Mouse (Mus musculus): ENCODE data around the gene Gpc6. TPM values are rescaled to one million over a fixed set of nuclear protein-coding genes. Genes with fewer than 3 reads are reported as not detected.

Gpc6 gene
- polyA plus RNA-seq, 1 experiment from 2014 or later, result 36.7 TPM

GRCm38 (mm10) chr14:118005697-118006096, 1080.6 kb downstream of the Gpc6 start:
- no peaks in the 10 kb centered on the region for H3K36me3 ChIP-seq (ENCODE audit: control insufficient read depth, insufficient read depth, low read length)
- no peak overlapping the region for H3K4me2 ChIP-seq (ENCODE audit: low read depth, low read length, severe bottlenecking)
- DNase-seq (ENCODE audit: low spot score) (peak; percentile 63), ATAC-seq (replicated peaks; ENCODE audit: low FRiP score) (peak; percentile 67)
- H3K4me3 ChIP-seq (ENCODE audit: low read depth, low read length), result no peak overlapping the region
- 32% methylated on average over 5 of the region's 5 CpGs for WGBS
- H3K27ac ChIP-seq (ENCODE audit: low read depth, low read length), result no peak overlapping the region
- peaks cover 11% of the 10 kb centered on the region for H3K4me1 ChIP-seq (replicated peaks; ENCODE audit: control insufficient read depth, insufficient read depth, low read length)
- H3K9ac ChIP-seq (ENCODE audit: low read length), result no peak overlapping the region
- peaks cover 4% of the 10 kb centered on the region; the same call in 1 of the 2 replicates for H3K27me3 ChIP-seq (ENCODE audit: control insufficient read depth, insufficient read depth, low read length)
- H3K9me3 ChIP-seq (ENCODE audit: control insufficient read depth, low read length), result no peaks in the 10 kb centered on the region

GRCm38 (mm10) chr14:118009541-118009940, 1084.4 kb downstream of the Gpc6 start:
- H3K4me2 ChIP-seq (ENCODE audit: low read depth, low read length, severe bottlenecking), result no peak overlapping the region
- no peak overlapping the region for H3K4me3 ChIP-seq (ENCODE audit: low read depth, low read length)
- WGBS, result 88% methylated on average over 9 of the region's 9 CpGs
- H3K9ac ChIP-seq (ENCODE audit: low read length), result no peak overlapping the region
- ATAC-seq (replicated peaks; ENCODE audit: low FRiP score) (no peak), DNase-seq (ENCODE audit: low spot score) (no peak)
- H3K36me3 ChIP-seq (ENCODE audit: control insufficient read depth, insufficient read depth, low read length), result no peaks in the 10 kb centered on the region
- H3K4me1 ChIP-seq (replicated peaks; ENCODE audit: control insufficient read depth, insufficient read depth, low read length), result no peaks in the 10 kb centered on the region
- no peaks in the 10 kb centered on the region for H3K9me3 ChIP-seq (ENCODE audit: control insufficient read depth, low read length)
- no peaks in the 10 kb centered on the region for H3K27me3 ChIP-seq (ENCODE audit: control insufficient read depth, insufficient read depth, low read length)
- H3K27ac ChIP-seq (ENCODE audit: low read depth, low read length), result no peak overlapping the region

DNA sequence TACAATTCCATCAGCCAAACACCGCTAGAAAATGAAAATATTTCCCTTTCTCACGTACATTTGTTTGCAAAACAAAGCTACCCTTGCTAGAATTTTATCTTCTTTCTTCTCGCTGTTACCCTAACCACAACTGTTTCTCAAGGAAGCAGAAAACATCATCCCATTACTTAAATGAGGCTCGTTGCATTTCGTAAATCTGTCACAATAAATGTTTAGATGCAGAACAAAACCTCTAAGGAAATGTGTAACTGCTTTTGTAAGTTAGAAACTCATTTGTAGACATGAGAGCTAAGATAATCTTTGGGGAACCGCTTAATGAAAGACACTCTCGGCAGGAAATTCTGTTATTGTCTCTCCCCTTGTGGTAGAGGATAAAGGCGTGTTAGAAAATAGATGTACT, 1088.1 kb downstream of the Gpc6 start:
- 71% methylated on average over 8 of the region's 8 CpGs for whole genome bisulfite sequencing
- ATAC-seq (replicated peaks; ENCODE audit: low FRiP score) (no peak), DNase-seq (ENCODE audit: low spot score) (no peak)

GRCm38 (mm10) chr14:118019314-118019713, 1094.2 kb downstream of the Gpc6 start:
- DNase-seq (ENCODE audit: low spot score) (no peak), ATAC-seq (replicated peaks; ENCODE audit: low FRiP score) (no peak)
- H3K9ac ChIP-seq (ENCODE audit: low read length), result no peak overlapping the region
- H3K4me1 ChIP-seq (replicated peaks; ENCODE audit: control insufficient read depth, insufficient read depth, low read length), result no peaks in the 10 kb centered on the region
- H3K36me3 ChIP-seq (ENCODE audit: control insufficient read depth, insufficient read depth, low read length), result no peaks in the 10 kb centered on the region
- H3K4me3 ChIP-seq (ENCODE audit: low read depth, low read length), result no peak overlapping the region
- no peak overlapping the region for H3K27ac ChIP-seq (ENCODE audit: low read depth, low read length)
- no peaks in the 10 kb centered on the region for H3K9me3 ChIP-seq (ENCODE audit: control insufficient read depth, low read length)
- WGBS, result 86% methylated on average over 5 of the region's 5 CpGs
- no peak overlapping the region for H3K4me2 ChIP-seq (ENCODE audit: low read depth, low read length, severe bottlenecking)
- H3K27me3 ChIP-seq (ENCODE audit: control insufficient read depth, insufficient read depth, low read length), result no peaks in the 10 kb centered on the region

More for the DNA sequence above, 1088.1 kb downstream of the Gpc6 start:
- Histone ChIP-seq H3K4me2 (ENCODE audit: low read depth, low read length, severe bottlenecking) (no peak overlapping the region), H3K27ac (ENCODE audit: low read depth, low read length) (no peak overlapping the region), H3K4me3 (ENCODE audit: low read depth, low read length) (no peak overlapping the region), H3K27me3 (ENCODE audit: control insufficient read depth, insufficient read depth, low read length) (no peaks in the 10 kb centered on the region), H3K9ac (ENCODE audit: low read length) (no peak overlapping the region), H3K4me1 (replicated peaks; ENCODE audit: control insufficient read depth, insufficient read depth, low read length) (no peaks in the 10 kb centered on the region), H3K9me3 (ENCODE audit: control insufficient read depth, low read length) (no peaks in the 10 kb centered on the region), H3K36me3 (ENCODE audit: control insufficient read depth, insufficient read depth, low read length) (no peaks in the 10 kb centered on the region)

- no peak overlapping the region for H3K27ac ChIP-seq (ENCODE audit: low read depth, low read length)
- H3K27me3 ChIP-seq (ENCODE audit: control insufficient read depth, insufficient read depth, low read length), result no peaks in the 10 kb centered on the region
- H3K4me1 ChIP-seq (replicated peaks; ENCODE audit: control insufficient read depth, insufficient read depth, low read length), result no peaks in the 10 kb centered on the region
- H3K4me3 ChIP-seq (ENCODE audit: low read depth, low read length), result no peak overlapping the region
- no peaks in the 10 kb centered on the region for H3K36me3 ChIP-seq (ENCODE audit: control insufficient read depth, insufficient read depth, low read length)
- ATAC-seq (replicated peaks; ENCODE audit: low FRiP score) (no peak), DNase-seq (ENCODE audit: low spot score) (no peak)
- 74% methylated on average over 10 of the region's 10 CpGs for WGBS
- no peak overlapping the region for H3K9ac ChIP-seq (ENCODE audit: low read length)
- H3K4me2 ChIP-seq (ENCODE audit: low read depth, low read length, severe bottlenecking), result no peak overlapping the region
- H3K9me3 ChIP-seq (ENCODE audit: control insufficient read depth, low read length), result no peaks in the 10 kb centered on the region
Observed at GRCm38 (mm10) chr14:118021867-118022543, 1096.9 kb downstream of the Gpc6 start.

Small RNAs within 50 kb of the gene (microRNA-seq; reads per million reads assigned to microRNA genes)
- not detected for gene Mir6239 (ENCODE audit: insufficient number of aligned reads)

All from forebrain, embryonic 11.5 days (tissue).